Mouse (Mus musculus) Muller cell, postnatal 12 days (primary cell): ENCODE results near the gene Cdkal1.

ENCODE experiments used
- DNase-seq: peaks from one replicate; pipeline ENCODE4 v3.0.0-alpha.2; 2015; ENCODE audit errors: inconsistent ontology term

The Cdkal1 gene

GRCm38 (mm10) chr13:29499750-29500149, 355.7 kb downstream of the Cdkal1 start:
- no peak for DNase-seq

GRCm38 (mm10) chr13:29497286-29497685, 358.2 kb downstream of the Cdkal1 start:
- DNase-seq = no peak

GRCm38 (mm10) chr13:29490341-29490740, 365.1 kb downstream of the Cdkal1 start:
- no peak for DNase-seq

- no peak for DNase-seq
These were observed 366.0 kb downstream of the Cdkal1 start for GRCm38 (mm10) chr13:29489476-29489875.

GRCm38 (mm10) chr13:29486709-29487108, 368.8 kb downstream of the Cdkal1 start:
- peak; percentile 51 for DNase-seq

DNA sequence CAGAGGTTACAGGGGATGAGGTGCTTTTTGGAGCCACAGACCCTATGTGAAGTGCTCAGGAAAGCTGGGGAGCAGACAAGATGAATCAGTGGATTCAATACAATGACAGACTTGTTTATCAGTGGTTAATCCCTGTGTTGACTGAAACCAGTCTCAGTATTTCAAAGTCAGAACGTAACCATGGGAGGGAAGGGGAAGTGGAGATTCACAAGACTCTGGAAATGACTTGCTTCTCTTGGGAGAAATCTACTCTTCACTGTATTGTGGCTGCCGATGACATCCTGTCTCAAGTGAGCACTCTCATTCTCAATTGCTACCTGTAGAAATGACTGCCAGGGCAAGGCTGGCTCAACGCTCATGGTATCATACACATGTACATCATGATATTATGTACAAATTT, 371.5 kb downstream of the Cdkal1 start:
- no peak for DNase-seq

DNA sequence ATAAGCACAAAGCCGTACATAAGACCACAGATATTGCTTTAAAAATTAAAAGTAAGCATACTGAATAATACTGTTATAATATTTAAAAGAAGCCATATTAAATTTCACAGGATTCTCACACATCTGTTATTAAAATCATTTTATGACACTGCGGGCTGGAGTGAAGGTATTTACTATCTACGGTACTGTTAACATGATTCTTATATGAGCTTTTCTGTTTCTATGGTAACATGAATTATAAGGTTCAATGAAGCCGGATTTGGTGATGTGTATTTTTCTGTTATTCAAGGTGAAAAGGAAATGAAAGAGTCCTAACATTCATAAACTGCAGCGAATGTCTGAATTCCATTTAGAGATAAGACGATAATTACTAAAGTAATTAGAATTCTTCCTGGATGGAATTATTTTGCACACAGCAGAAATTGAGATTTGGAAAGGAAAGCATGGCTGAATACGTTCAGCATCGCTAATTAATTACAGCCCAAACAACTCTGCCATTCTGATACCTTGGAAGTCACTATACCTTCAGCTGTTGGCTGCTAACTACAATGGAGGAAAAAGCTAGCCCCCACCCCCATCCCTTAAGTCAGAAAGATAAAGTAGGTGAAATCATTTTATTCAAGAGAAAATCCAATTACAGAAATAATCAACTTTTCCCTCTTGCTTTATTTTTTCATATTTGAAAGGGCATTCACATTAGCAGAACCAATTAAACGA, 373.2 kb downstream of the Cdkal1 start:
- no peak for DNase-seq

DNA sequence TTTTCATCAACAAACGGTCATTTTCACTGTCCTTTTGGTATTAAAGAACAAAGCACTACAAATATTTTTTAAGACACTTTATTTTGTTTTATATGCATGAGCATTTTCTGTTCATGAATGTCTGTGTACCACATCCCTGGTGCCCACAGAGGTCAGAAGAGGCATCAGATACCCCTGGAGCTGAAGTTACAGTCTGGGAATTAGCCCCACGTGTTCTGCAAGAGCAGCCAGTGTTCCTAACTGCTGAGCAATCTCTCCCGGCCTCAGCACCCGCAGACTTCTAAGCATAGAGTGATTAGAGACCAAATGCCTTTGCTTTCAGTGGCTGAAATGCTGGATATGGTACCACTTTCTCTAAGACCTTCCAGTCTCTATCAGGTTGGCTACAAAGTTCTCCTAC, 379.1 kb downstream of the Cdkal1 start:
- DNase-seq = no peak

DNA sequence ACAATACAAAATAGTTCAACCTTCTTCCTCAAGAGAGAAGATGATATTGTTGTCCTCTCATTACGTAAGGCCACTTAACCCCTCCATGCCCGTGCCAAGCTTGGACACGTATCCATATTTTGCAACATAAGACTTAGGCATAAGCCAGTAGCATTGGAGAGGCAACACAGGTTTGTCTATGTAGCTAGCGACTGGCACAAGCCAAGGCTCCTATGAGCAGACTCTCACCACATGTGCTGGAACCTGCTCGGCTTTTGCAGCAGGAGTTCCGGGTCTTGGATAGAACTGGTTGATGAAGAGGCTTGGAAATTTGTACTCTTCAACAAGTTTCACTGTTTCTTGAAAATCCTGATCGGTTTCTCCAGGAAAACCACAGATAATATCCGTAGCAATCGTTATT, 381.2 kb downstream of the Cdkal1 start:
- DNase-seq = no peak

DNA sequence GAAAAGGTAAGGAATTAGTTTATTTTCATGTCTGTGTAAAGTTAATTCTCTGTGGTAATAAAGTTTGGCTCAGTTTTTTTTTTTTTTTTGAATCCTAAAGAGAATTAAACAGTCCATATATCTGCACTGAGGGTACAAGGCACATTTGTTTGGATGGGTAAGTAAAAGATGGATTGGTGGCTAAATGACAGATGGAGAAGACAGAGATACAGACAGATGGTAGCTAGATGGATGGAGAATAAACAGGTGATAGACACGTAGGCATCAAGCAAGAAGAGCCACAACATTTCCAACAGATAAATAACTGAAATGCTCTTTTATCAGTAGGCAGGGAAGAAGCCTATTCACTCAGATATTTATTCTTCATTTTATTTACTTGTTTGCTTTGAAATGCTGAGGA, 381.7 kb downstream of the Cdkal1 start:
- DNase-seq = no peak

DNA sequence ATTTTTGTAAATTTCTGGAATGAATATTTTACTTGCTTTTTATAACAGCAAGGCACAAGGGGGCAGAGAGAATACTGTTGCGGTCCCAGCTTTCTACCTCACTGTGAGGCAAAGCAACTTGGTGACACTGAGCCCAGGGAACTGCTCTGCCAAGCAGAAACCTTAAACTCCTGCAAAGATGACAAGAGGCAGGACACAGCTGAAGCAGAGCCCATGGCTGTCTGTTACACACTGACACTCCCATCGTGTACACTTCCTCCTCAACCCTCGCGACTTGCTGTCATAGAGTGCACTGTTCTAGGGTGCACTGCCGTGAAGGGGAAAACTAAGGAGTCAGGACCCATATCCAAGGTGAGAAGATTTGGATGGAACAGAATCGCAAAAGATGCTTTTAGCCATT, 393.2 kb downstream of the Cdkal1 start:
- DNase-seq = no peak

- DNase-seq = no peak
These were observed 394.7 kb downstream of the Cdkal1 start for GRCm38 (mm10) chr13:29460741-29461140.

DNA sequence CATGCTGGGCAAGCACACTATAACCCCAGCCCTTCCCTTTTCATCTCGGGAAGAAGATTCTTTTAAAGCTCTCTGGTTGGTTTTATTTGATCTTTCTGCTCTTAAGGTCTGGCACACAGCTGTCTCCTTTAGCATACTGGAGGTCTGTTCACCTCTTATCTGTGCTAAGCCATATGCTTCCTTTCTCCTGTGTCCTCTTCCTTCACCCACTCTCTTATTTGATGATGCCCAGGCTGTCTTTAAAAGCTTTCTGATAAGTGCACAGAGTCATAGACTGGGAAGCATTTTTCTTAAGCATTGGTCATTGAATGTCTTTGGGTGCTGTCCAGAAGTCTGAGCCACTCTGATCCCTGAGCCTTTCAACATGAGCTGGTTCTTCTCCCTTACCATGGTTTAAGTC, 397.1 kb downstream of the Cdkal1 start:
- no peak for DNase-seq

DNA sequence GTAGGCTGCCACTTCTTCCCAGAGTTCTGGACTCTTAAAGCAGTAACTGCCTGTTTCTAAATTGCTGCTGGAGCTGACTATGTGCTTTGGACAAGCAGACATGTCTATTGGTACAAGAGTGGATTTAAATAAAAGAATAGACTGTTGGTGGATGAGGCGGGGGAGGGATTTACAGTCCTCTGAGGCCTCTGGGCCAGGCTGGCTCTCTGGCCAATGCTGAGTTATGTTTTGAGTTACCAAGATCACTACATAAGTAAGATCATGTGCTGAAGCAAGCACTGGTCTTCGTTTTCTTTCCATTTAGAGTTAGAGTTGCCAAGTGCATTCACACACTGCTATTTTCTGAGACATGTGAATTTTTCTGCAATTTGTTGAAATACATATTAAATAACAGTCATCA, 418.4 kb downstream of the Cdkal1 start:
- DNase-seq = no peak

GRCm38 (mm10) chr13:29434726-29435125, 420.7 kb downstream of the Cdkal1 start:
- DNase-seq = no peak

- DNase-seq = peak; percentile 25
These were observed 424.6 kb downstream of the Cdkal1 start for GRCm38 (mm10) chr13:29430919-29431318.

GRCm38 (mm10) chr13:29429877-29430276, 425.6 kb downstream of the Cdkal1 start:
- DNase-seq = peak; percentile 85

- peak; percentile 14 for DNase-seq
These were observed 426.3 kb downstream of the Cdkal1 start for GRCm38 (mm10) chr13:29429196-29429595.

DNA sequence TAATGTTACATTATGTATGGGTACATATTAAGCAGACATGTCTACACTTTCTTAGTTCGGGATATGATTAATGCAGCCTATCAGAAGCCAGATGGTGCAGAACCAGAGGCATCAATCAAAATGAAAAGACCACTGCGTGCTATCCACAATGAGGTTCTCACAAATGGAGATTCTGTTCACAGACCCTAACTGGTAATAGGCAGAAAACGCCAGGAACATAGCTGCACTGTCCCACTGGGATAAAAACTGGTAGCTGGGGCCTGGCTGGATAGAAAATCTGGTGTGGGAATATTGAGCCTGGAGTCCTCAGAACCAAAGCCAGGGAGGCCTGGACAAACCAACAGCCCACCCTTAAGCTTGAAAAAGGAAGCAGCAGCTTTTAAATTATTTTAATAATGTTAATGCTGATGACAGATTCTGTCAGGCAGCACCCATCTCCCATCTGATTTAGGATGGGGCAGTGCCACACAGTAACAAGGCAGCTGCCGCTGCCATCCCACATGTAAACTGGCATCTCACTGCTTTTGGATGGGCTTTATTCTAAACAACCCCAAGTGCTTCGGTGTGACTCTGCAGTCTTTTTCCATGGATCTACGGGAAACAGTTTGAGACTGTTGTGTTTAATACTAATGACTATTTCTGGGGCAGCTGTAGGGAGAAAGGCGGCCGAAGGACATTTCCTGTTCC, 438.9 kb downstream of the Cdkal1 start:
- DNase-seq = no peak

DNA sequence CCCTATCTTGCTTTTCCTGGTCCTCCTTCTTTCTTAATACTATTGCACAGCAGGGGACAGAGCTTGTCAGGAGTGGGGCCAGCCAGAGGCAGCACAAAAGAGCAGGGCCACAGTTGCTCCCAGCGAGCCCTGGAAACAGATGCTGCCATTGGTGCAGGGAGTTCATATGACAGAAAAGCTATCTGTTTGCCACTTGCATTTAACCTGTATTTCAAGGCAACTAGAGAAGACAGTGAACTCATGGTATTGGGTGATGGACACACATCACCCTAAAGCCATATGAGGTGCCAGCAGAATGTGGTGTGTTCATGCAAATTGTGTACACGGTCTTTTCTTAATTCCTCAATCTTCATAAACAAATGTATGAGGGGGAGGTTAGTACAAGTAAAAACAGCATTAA, 439.5 kb downstream of the Cdkal1 start:
- no peak for DNase-seq

GRCm38 (mm10) chr13:29414878-29415277, 440.6 kb downstream of the Cdkal1 start:
- no peak for DNase-seq

DNA sequence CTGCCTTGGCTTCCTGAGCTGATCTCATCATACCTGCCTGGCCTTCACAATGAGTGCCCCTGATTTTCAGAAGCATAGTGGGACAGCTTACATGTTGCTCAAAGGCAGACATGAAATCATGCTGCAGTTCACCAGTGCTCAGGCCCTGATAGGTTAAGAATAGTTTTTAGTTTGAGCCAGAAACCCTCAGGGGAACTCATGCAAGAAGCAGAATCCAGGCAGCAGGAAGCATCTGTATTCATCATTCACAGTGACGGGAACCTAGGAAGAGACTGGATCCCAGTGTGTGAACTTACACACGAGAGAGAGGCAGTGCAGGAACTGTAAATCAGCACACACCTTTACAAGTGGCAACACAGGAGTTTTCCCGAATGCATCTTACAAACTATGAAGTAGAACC, 441.0 kb downstream of the Cdkal1 start:
- no peak for DNase-seq

GRCm38 (mm10) chr13:29411176-29411575, 444.3 kb downstream of the Cdkal1 start:
- no peak for DNase-seq
